Mouse (Mus musculus): Measurements from ENCODE around the gene Smr2. TPM values are rescaled to one million over a fixed set of nuclear protein-coding genes. Genes with fewer than 3 reads are reported as not detected.

The Smr2 gene
- polyA plus RNA-seq (2017; shearing (Covaris generic)): not detected

DNA sequence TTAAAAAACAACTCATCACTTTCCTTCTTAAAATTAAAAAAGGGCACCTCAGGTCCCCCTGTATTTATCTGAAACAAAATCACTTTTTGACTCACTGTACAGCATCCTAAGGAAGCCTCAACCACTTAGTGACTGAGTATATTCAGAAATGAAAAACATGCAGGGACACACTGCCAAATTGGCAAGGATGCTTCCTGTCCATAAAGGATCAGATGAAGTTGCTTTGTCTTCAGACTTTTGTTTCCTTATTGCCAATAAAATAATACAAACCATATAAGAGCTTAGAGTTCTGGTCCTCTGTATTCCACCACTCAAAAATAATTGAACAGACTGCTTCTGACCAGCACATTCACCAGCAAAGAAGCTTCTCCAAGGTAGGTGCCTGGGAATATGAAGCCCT lies at the start of gene Smr2:
Gene Smr2, plus strand, starts transcription at position 301 of the 400 bp plus-strand sequence.

DNA sequence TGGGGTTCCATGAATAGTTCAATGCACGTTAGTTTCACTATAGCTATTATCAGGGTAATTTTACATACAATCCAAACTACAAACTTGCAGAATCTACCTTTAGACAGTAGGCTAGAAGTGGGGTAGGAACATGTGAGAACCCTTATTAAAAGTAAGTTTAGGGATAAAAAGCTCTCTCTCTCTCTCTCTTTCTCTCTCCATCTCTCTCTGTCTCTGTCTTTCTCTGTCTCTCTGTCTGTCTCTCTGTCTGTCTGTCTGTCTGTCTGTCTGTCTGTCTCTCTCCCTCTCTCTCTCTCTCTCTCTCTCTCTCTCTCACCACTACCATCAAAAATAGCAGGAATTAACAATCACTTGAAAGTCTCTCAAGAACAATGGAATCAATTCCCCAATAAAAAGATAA lies 25.1 kb downstream of the Smr2 start, which contains the start of gene Gm11116:
Gene Gm11116, minus strand, starts transcription at position 101 of the 400 bp plus-strand sequence.

GRCm38 (mm10) chr5:88153999-88154398 lies 67.6 kb downstream of the Smr2 start, which contains the start of gene Gm11115:
Gene Gm11115 (minus strand): TSS chr5:88154099.

Other genes starting within 250 kb of the Smr2 start
- gene Odam, start 201.5 kb upstream of the Smr2 start, polyA plus RNA-seq (2017; shearing (Covaris generic)): not detected
- not detected for gene Csn3, start 161.0 kb upstream of the Smr2 start, polyA plus RNA-seq (2017; shearing (Covaris generic))
- gene 2310003L06Rik, start 117.1 kb upstream of the Smr2 start, polyA plus RNA-seq (2017; shearing (Covaris generic)): not detected
- gene Gm28434, start 117.0 kb upstream of the Smr2 start, polyA plus RNA-seq (2017; shearing (Covaris generic)): not detected
- not detected for gene Cabs1, start 107.1 kb upstream of the Smr2 start, polyA plus RNA-seq (2017; shearing (Covaris generic))
- not detected for gene Smr3a, start 84.0 kb upstream of the Smr2 start, polyA plus RNA-seq (2017; shearing (Covaris generic))
- not detected for gene Gm11116, start 25.0 kb downstream of the Smr2 start, polyA plus RNA-seq (2017; shearing (Covaris generic))
- gene Gm11115, start 67.5 kb downstream of the Smr2 start, polyA plus RNA-seq (2017; shearing (Covaris generic)): not detected
- not detected for gene Gm7714, start 182.4 kb downstream of the Smr2 start, polyA plus RNA-seq (2017; shearing (Covaris generic))
- not detected for gene Prol1, start 230.8 kb downstream of the Smr2 start, polyA plus RNA-seq (2017; shearing (Covaris generic))

All from CD4-positive, CD25-positive, alpha-beta regulatory T cell, adult 9 weeks (primary cell).